In genomic region chr3:116835770-116836680, GRCm38 (mm10) we compare ENCODE assay signal across 7 mouse cellular contexts. TPM values are rescaled to one million over a fixed set of nuclear protein-coding genes. Genes with fewer than 3 reads are reported as not detected.
A peak's percentile ranks its signal among the peaks of the same experiment; 100 is the strongest.
DNase-seq lines count a peak whose midpoint lies in the region; ATAC-seq and TF ChIP-seq lines count a peak whose summit lies in the region.

No protein-coding gene starts in this region.

- peak; percentile 55; the same call in 1 of the 2 replicates for ATAC-seq in embryonic facial prominence, embryonic 12.5 days (ENCODE audit: insufficient number of reproducible peaks, insufficient read depth, low FRiP score, low TSS enrichment)
- peak; percentile 81 for ATAC-seq in limb, embryonic 13.5 days (ENCODE audit: low FRiP score, low read depth)
- ATAC-seq in midbrain, embryonic 16.5 days = peak; percentile 93

- peak; percentile 96 for TF ChIP-seq EP300 in heart, adult 2 months (IDR thresholded peaks at IDR 0.05; ENCODE audit: insufficient read depth, low read depth, low read length)

- peak overlapping the region; percentile 54 for H3K4me2 ChIP-seq in embryonic facial prominence, embryonic 12.5 days (replicated peaks)
- H3K4me2 ChIP-seq in limb, embryonic 13.5 days (replicated peaks) = peak overlapping the region; percentile 73
- peak overlapping the region; percentile 84 for H3K4me2 ChIP-seq in midbrain, embryonic 16.5 days (ENCODE audit: low read length)

- peak; percentile 76 for TF ChIP-seq CTCF in heart, adult 2 months (IDR thresholded peaks at IDR 0.05)

- intact Hi-C loops in heart, adult 2 months (cut with DNase I) = loop anchor here (2.0 to 10.0 kb wide), 5 partner anchors 29 to 504 kb away; partner anchors contain the start of genes Rtca and Sass6

- H3K79me2 ChIP-seq in heart, adult 2 months (replicated peaks; ENCODE audit: control insufficient read depth, insufficient read depth, low read length) = no peaks in the 10 kb centered on the region

- no peaks in the 10 kb centered on the region for H3K9me3 ChIP-seq in embryonic facial prominence, embryonic 12.5 days
- no peaks in the 10 kb centered on the region for H3K9me3 ChIP-seq in limb, embryonic 13.5 days
- no peaks in the 10 kb centered on the region for H3K9me3 ChIP-seq in midbrain, embryonic 16.5 days (replicated peaks; ENCODE audit: control insufficient read depth, low read length, poor library complexity, severe bottlenecking)

- DNase-seq in adrenal gland, postnatal 25 days = peak; percentile 84
- peak; percentile 84 to 85 for DNase-seq in heart, adult 2 months
- peak; percentile 78 to 91 for DNase-seq in kidney, adult 8-10 months
- peak; percentile 66 to 88 for DNase-seq in spleen, postnatal 10 days (ENCODE audit: low spot score in 2 of 2)

- H3K9ac ChIP-seq in embryonic facial prominence, embryonic 12.5 days = peak overlapping the region; percentile 34; the same call in 1 of the 2 replicates
- H3K9ac ChIP-seq in heart, adult 2 months (ENCODE audit: low read depth, low read length) = no peak overlapping the region
- peak overlapping the region; percentile 60 for H3K9ac ChIP-seq in limb, embryonic 13.5 days
- H3K9ac ChIP-seq in midbrain, embryonic 16.5 days (ENCODE audit: low read depth, low read length) = peak overlapping the region; percentile 70

- no peak overlapping the region for H3K27ac ChIP-seq in embryonic facial prominence, embryonic 12.5 days
- H3K27ac ChIP-seq in heart, adult 2 months = peak overlapping the region; percentile 71
- no peak overlapping the region for H3K27ac ChIP-seq in limb, embryonic 13.5 days
- H3K27ac ChIP-seq in midbrain, embryonic 16.5 days (ENCODE audit: low read length) = peak overlapping the region; percentile 55; the same call in 1 of the 2 replicates

- H3K36me3 ChIP-seq in embryonic facial prominence, embryonic 12.5 days = no peaks in the 10 kb centered on the region
- H3K36me3 ChIP-seq in heart, adult 2 months (ENCODE audit: control insufficient read depth, insufficient read depth, low read length) = no peaks in the 10 kb centered on the region; the same call in 1 of the 2 replicates
- no peaks in the 10 kb centered on the region for H3K36me3 ChIP-seq in limb, embryonic 13.5 days
- H3K36me3 ChIP-seq in midbrain, embryonic 16.5 days (ENCODE audit: control insufficient read depth, insufficient read depth, low read length) = no peaks in the 10 kb centered on the region

- no peaks in the 10 kb centered on the region for H3K27me3 ChIP-seq in embryonic facial prominence, embryonic 12.5 days
- no peaks in the 10 kb centered on the region for H3K27me3 ChIP-seq in heart, adult 2 months (ENCODE audit: control insufficient read depth, insufficient read depth, low read length)
- H3K27me3 ChIP-seq in limb, embryonic 13.5 days = no peaks in the 10 kb centered on the region
- H3K27me3 ChIP-seq in midbrain, embryonic 16.5 days (ENCODE audit: control insufficient read depth, insufficient read depth, low read depth, low read length) = no peaks in the 10 kb centered on the region

- H3K4me3 ChIP-seq in embryonic facial prominence, embryonic 12.5 days = peak overlapping the region; percentile 29
- H3K4me3 ChIP-seq in heart, adult 2 months = peak overlapping the region; percentile 40
- peak overlapping the region; percentile 42 for H3K4me3 ChIP-seq in limb, embryonic 13.5 days
- peak overlapping the region; percentile 45 for H3K4me3 ChIP-seq in midbrain, embryonic 16.5 days (ENCODE audit: low read depth, low read length)

- TF ChIP-seq POLR2A in heart, adult 2 months (IDR thresholded peaks at IDR 0.05; ENCODE audit: insufficient read depth, low read depth, low read length) = no peak

- H3K4me1 ChIP-seq in embryonic facial prominence, embryonic 12.5 days = no peaks in the 10 kb centered on the region
- peaks cover 1% of the 10 kb centered on the region; the same call in 1 of the 2 replicates for H3K4me1 ChIP-seq in heart, adult 2 months (ENCODE audit: control insufficient read depth, insufficient read depth, low read length)
- H3K4me1 ChIP-seq in limb, embryonic 13.5 days = no peaks in the 10 kb centered on the region
- H3K4me1 ChIP-seq in midbrain, embryonic 16.5 days (ENCODE audit: control insufficient read depth, insufficient read depth, low read length) = peaks cover 4% of the 10 kb centered on the region; the same call in 1 of the 2 replicates

- 24% methylated on average over 21 of the region's 21 CpGs for WGBS in embryonic facial prominence, embryonic 12.5 days
- 19% methylated on average over 21 of the region's 21 CpGs for WGBS in heart, adult 2 months
- 25% methylated on average over 21 of the region's 21 CpGs for WGBS in limb, embryonic 13.5 days
- WGBS in midbrain, embryonic 16.5 days = 25% methylated on average over 21 of the region's 21 CpGs

RNA-seq across cellular contexts. Expression of gene Frrs1, which starts 23.2 kb away (rescaled TPM):
- 22.6 and 31.4 TPM in 2 replicates for total RNA-seq in adrenal gland, postnatal 25 days (2021)
- 11.1 and 11.7 TPM in 2 replicates for polyA plus RNA-seq in embryonic facial prominence, embryonic 12.5 days (2016; fragmentation: Nextera tagmentation; extraction: Ambion mirVana)
- 1 to 10 TPM; 2.4 to 3.2 TPM for total RNA-seq in heart, adult 2 months (2021)
- polyA plus RNA-seq in heart, adult 2 months (2012; rRNA removed) = 3.6 TPM in 2 replicates
- 10.9 and 11.4 TPM in 2 replicates for polyA plus RNA-seq in limb, embryonic 13.5 days (2015; fragmentation: Nextera tagmentation; extraction: Ambion mirVana)
- 6.9 and 7.6 TPM in 2 replicates for polyA plus RNA-seq in midbrain, embryonic 16.5 days (2015; fragmentation: Nextera tagmentation; extraction: Ambion mirVana)

RNA-seq across cellular contexts. Expression of gene Agl, which starts 28.1 kb away (rescaled TPM):
- total RNA-seq in adrenal gland, postnatal 25 days (2021) = 50.5 and 57.7 TPM in 2 replicates
- 17.2 and 19.3 TPM in 2 replicates for polyA plus RNA-seq in embryonic facial prominence, embryonic 12.5 days (2016; fragmentation: Nextera tagmentation; extraction: Ambion mirVana)
- total RNA-seq in heart, adult 2 months (2021) = 100 to 1,000 TPM; 173 to 200 TPM
- polyA plus RNA-seq in heart, adult 2 months (2012; rRNA removed) = 41.1 and 99.5 TPM in 2 replicates
- polyA plus RNA-seq in limb, embryonic 13.5 days (2015; fragmentation: Nextera tagmentation; extraction: Ambion mirVana) = 20.3 and 21.1 TPM in 2 replicates
- 12.6 and 14.5 TPM in 2 replicates for polyA plus RNA-seq in midbrain, embryonic 16.5 days (2015; fragmentation: Nextera tagmentation; extraction: Ambion mirVana)

Comparison
In these comparisons a context has a peak if more than half of its experiments do, and no peak if none do; other contexts are left out.
1. H3K27ac ChIP-seq: peak in heart, adult 2 months (single experiment) and midbrain, embryonic 16.5 days (single experiment); none in embryonic facial prominence, embryonic 12.5 days (single experiment) and limb, embryonic 13.5 days (single experiment).
2. Peak in every context shown above with its lines, with median percentiles within 50 percentile points of each other: DNase-seq, ATAC-seq, H3K4me2 ChIP-seq and H3K4me3 ChIP-seq.